Mouse (Mus musculus): ENCODE results near the gene Cldn7. TPM values are rescaled to one million over a fixed set of nuclear protein-coding genes. Genes with fewer than 3 reads are reported as not detected.

Cldn7 gene
- total RNA-seq, 2 experiments from 2014 or later, result 0.66 TPM; not detected in 1

GRCm38 (mm10) chr11:69984431-69984830 lies 19.9 kb downstream of the Cldn7 start:
- DNase-seq (ENCODE audit: low spot score in 2 of 2), result no peak

- no peak for DNase-seq (ENCODE audit: low spot score in 2 of 2)
Measured at GRCm38 (mm10) chr11:69989949-69990348, 25.4 kb downstream of the Cldn7 start.

GRCm38 (mm10) chr11:69990850-69991691 lies 26.5 kb downstream of the Cldn7 start, which contains the start of gene Gabarap:
Gene Gabarap (plus strand): TSS chr11:69991143.
- peak; percentile 93 for DNase-seq (ENCODE audit: low spot score in 2 of 2)

GRCm38 (mm10) chr11:69991711-69992110 lies 27.1 kb downstream of the Cldn7 start:
- no peak for DNase-seq (ENCODE audit: low spot score in 2 of 2)

GRCm38 (mm10) chr11:69992396-69992795 lies 27.8 kb downstream of the Cldn7 start:
- DNase-seq (ENCODE audit: low spot score in 2 of 2), result no peak

- DNase-seq (ENCODE audit: low spot score in 2 of 2), result no peak
Measured at GRCm38 (mm10) chr11:69992932-69993331, 28.4 kb downstream of the Cldn7 start.

GRCm38 (mm10) chr11:69994401-69995090 lies 30.0 kb downstream of the Cldn7 start:
- no peak for DNase-seq (ENCODE audit: low spot score in 2 of 2)

- peak; percentile 93 to 94 for DNase-seq (ENCODE audit: low spot score in 2 of 2)
Measured at GRCm38 (mm10) chr11:69995391-69995960, 30.9 kb downstream of the Cldn7 start, which contains the start of gene Phf23. Gene Phf23 (plus strand): TSS chr11:69995777.

- DNase-seq (ENCODE audit: low spot score in 2 of 2), result peak; percentile 58 to 64
Measured at GRCm38 (mm10) chr11:69996161-69997061, 31.8 kb downstream of the Cldn7 start.

GRCm38 (mm10) chr11:69997070-69997509 lies 32.5 kb downstream of the Cldn7 start:
- peak; percentile 93 for DNase-seq (ENCODE audit: low spot score in 2 of 2)

- DNase-seq (ENCODE audit: low spot score in 2 of 2), result no peak
Measured at GRCm38 (mm10) chr11:69998567-69999491, 34.2 kb downstream of the Cldn7 start.

GRCm38 (mm10) chr11:69999666-70000065 lies 35.1 kb downstream of the Cldn7 start:
- DNase-seq (ENCODE audit: low spot score in 2 of 2), result no peak

- peak; percentile 80 to 81 for DNase-seq (ENCODE audit: low spot score in 2 of 2)
Measured at GRCm38 (mm10) chr11:70000396-70000898, 35.9 kb downstream of the Cldn7 start, which contains the start of gene Dvl2. Gene Dvl2 (plus strand): TSS chr11:70000595.

- no peak for DNase-seq (ENCODE audit: low spot score in 2 of 2)
Measured at GRCm38 (mm10) chr11:70001159-70001558, 36.6 kb downstream of the Cldn7 start.

GRCm38 (mm10) chr11:70001865-70002264 lies 37.3 kb downstream of the Cldn7 start:
- DNase-seq (ENCODE audit: low spot score in 2 of 2), result no peak

GRCm38 (mm10) chr11:70002471-70002870 lies 37.9 kb downstream of the Cldn7 start:
- no peak for DNase-seq (ENCODE audit: low spot score in 2 of 2)

GRCm38 (mm10) chr11:70005521-70005920 lies 40.9 kb downstream of the Cldn7 start:
- DNase-seq (ENCODE audit: low spot score in 2 of 2), result no peak

GRCm38 (mm10) chr11:70010033-70010432 lies 45.5 kb downstream of the Cldn7 start:
- no peak for DNase-seq (ENCODE audit: low spot score in 2 of 2)

- no peak for DNase-seq (ENCODE audit: low spot score in 2 of 2)
Measured at GRCm38 (mm10) chr11:70010548-70010947, 46.0 kb downstream of the Cldn7 start.

All from adrenal gland, adult 18-20 months (tissue).